Mouse (Mus musculus): ENCODE data around the gene Oprd1. TPM values are rescaled to one million over a fixed set of nuclear protein-coding genes. Genes with fewer than 3 reads are reported as not detected.

The Oprd1 gene
- total RNA-seq, 2 experiments from 2014 or later, result 0.70 to 0.99 TPM

DNA sequence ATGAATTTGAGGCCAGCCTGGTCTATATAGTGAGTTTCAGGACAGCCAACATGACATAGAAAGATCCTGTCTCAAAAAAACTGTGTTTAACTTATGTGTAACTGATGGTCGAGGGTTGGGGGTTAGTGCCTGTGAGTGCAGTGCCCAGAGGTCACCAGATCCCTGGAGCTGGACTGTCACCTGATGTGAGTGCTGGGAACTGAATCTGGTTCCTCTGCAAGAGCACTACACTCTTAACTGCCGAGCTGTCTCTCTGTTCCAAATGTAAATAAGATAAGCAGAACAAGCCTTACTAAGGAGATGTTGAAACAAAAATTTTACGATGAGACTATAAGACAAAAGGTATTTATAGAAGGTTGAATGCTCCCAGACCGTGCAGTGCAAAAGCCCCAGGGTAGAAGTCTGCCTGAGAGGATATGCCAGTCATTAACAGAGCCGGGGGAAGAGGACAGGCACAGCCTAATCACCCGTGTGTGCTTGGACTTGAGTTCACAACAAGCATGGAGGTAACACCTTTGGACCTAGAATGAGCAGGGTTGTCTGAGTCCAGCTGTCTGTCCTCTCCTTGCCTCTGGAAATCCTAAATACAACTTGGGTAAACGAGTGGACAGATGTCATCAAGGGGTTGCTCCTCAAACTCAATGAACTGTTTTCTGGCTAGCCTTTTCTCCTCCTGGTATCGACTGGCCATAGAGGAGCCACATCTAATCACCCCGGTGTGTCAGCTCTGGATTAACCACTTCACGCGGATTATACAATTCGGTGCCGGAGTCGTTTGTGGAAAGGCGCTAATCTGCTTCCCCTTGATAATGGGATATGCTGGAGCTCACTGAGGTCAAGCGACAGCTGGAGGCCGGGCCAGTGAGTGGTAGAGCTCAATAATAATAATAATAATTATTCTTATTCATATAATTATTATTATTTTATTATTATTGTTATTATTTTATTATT, 81.1 kb downstream of the Oprd1 start:
- no peak for DNase-seq (ENCODE audit: low spot score in 2 of 2)

- no peak for DNase-seq (ENCODE audit: low spot score in 2 of 2)
Observed at GRCm38 (mm10) chr4:132062289-132062688, 82.0 kb downstream of the Oprd1 start.

Other genes starting within 250 kb of the Oprd1 start
- gene Tmem200b, start 222.7 kb downstream of the Oprd1 start, total RNA-seq (2021), result 10 to 100 TPM in 1 of 2 experiments, 1 to 10 TPM in 1; 6.2 to 11.5 TPM
- gene Gm10300, start 69.8 kb downstream of the Oprd1 start, total RNA-seq (2021), result under 1 TPM; 0.38 to 0.46 TPM
- 10 to 100 TPM; 50.9 to 58.5 TPM for gene Epb41, start 69.2 kb downstream of the Oprd1 start, total RNA-seq (2021)
- 10 to 100 TPM; 55.7 to 60.1 TPM for gene Ythdf2, start 67.8 kb upstream of the Oprd1 start, total RNA-seq (2021)
- 10 to 100 TPM; 15.7 to 18.0 TPM for gene Gmeb1, start 117.1 kb upstream of the Oprd1 start, total RNA-seq (2021)
- gene Taf12, start 129.9 kb upstream of the Oprd1 start, total RNA-seq (2021), result 10 to 100 TPM; 30.7 to 37.8 TPM
- gene Rab42, start 158.9 kb upstream of the Oprd1 start, total RNA-seq (2021), result 1 to 10 TPM; 1.4 to 1.6 TPM
- 10 to 100 TPM; 27.1 to 32.9 TPM for gene Trnau1ap, start 185.1 kb upstream of the Oprd1 start, total RNA-seq (2021)
- gene Rcc1, start 209.1 kb upstream of the Oprd1 start, total RNA-seq (2021), result 10 to 100 TPM; 15.4 to 15.6 TPM